Mouse (Mus musculus): ENCODE results near the gene Lmo7. TPM values are rescaled to one million over a fixed set of nuclear protein-coding genes. Genes with fewer than 3 reads are reported as not detected.

Gene Lmo7
- polyA plus RNA-seq, 1 experiment, result 1.7 TPM

- Histone ChIP-seq H3K4me3 (ENCODE audit: control insufficient read depth, low read depth, low read length) (no peak overlapping the region), H3K27me3 (ENCODE audit: control insufficient read depth, insufficient read depth, low read length) (no peaks in the 10 kb centered on the region), H3K27ac (ENCODE audit: control insufficient read depth, insufficient read depth, low read depth, low read length) (no peak overlapping the region), H3K4me1 (ENCODE audit: control insufficient read depth, insufficient read depth, low read length) (no peaks in the 10 kb centered on the region; the same call in 1 of the 2 replicates), H3K36me3 (ENCODE audit: control insufficient read depth, insufficient read depth, low read length) (no peaks in the 10 kb centered on the region)
- no peak for TF ChIP-seq CTCF (IDR thresholded peaks at IDR 0.05; ENCODE audit: control insufficient read depth, insufficient read depth, insufficient replicate concordance, low read depth, low read length)
- TF ChIP-seq POLR2A (IDR thresholded peaks at IDR 0.05; ENCODE audit: control insufficient read depth, low read depth, low read length), result no peak
Observed at GRCm38 (mm10) chr14:101733542-101734303, 4.0 kb downstream of the Lmo7 start.

GRCm38 (mm10) chr14:101737501-101737900 lies 7.7 kb downstream of the Lmo7 start:
- Histone ChIP-seq H3K27me3 (ENCODE audit: control insufficient read depth, insufficient read depth, low read length) (no peaks in the 10 kb centered on the region), H3K27ac (ENCODE audit: control insufficient read depth, insufficient read depth, low read depth, low read length) (no peak overlapping the region), H3K4me1 (ENCODE audit: control insufficient read depth, insufficient read depth, low read length) (no peaks in the 10 kb centered on the region), H3K36me3 (ENCODE audit: control insufficient read depth, insufficient read depth, low read length) (no peaks in the 10 kb centered on the region), H3K4me3 (ENCODE audit: control insufficient read depth, low read depth, low read length) (no peak overlapping the region)
- TF ChIP-seq CTCF (IDR thresholded peaks at IDR 0.05; ENCODE audit: control insufficient read depth, insufficient read depth, insufficient replicate concordance, low read depth, low read length) (no peak), POLR2A (IDR thresholded peaks at IDR 0.05; ENCODE audit: control insufficient read depth, low read depth, low read length) (no peak)

GRCm38 (mm10) chr14:101746635-101747034 lies 16.9 kb downstream of the Lmo7 start:
- TF ChIP-seq POLR2A (IDR thresholded peaks at IDR 0.05; ENCODE audit: control insufficient read depth, low read depth, low read length) (no peak), CTCF (IDR thresholded peaks at IDR 0.05; ENCODE audit: control insufficient read depth, insufficient read depth, insufficient replicate concordance, low read depth, low read length) (no peak)
- no peaks in the 10 kb centered on the region for H3K4me1 ChIP-seq (ENCODE audit: control insufficient read depth, insufficient read depth, low read length)
- H3K36me3 ChIP-seq (ENCODE audit: control insufficient read depth, insufficient read depth, low read length), result no peaks in the 10 kb centered on the region
- H3K4me3 ChIP-seq (ENCODE audit: control insufficient read depth, low read depth, low read length), result no peak overlapping the region
- H3K27me3 ChIP-seq (ENCODE audit: control insufficient read depth, insufficient read depth, low read length), result no peaks in the 10 kb centered on the region
- no peak overlapping the region for H3K27ac ChIP-seq (ENCODE audit: control insufficient read depth, insufficient read depth, low read depth, low read length)

- Histone ChIP-seq H3K4me3 (ENCODE audit: control insufficient read depth, low read depth, low read length) (no peak overlapping the region), H3K4me1 (ENCODE audit: control insufficient read depth, insufficient read depth, low read length) (no peaks in the 10 kb centered on the region), H3K36me3 (ENCODE audit: control insufficient read depth, insufficient read depth, low read length) (no peaks in the 10 kb centered on the region), H3K27ac (ENCODE audit: control insufficient read depth, insufficient read depth, low read depth, low read length) (no peak overlapping the region), H3K27me3 (ENCODE audit: control insufficient read depth, insufficient read depth, low read length) (no peaks in the 10 kb centered on the region)
- TF ChIP-seq POLR2A (IDR thresholded peaks at IDR 0.05; ENCODE audit: control insufficient read depth, low read depth, low read length) (no peak), CTCF (IDR thresholded peaks at IDR 0.05; ENCODE audit: control insufficient read depth, insufficient read depth, insufficient replicate concordance, low read depth, low read length) (no peak)
Observed at GRCm38 (mm10) chr14:101747811-101748210, 18.1 kb downstream of the Lmo7 start.

- TF ChIP-seq POLR2A (IDR thresholded peaks at IDR 0.05; ENCODE audit: control insufficient read depth, low read depth, low read length), result no peak
- no peak for TF ChIP-seq CTCF (IDR thresholded peaks at IDR 0.05; ENCODE audit: control insufficient read depth, insufficient read depth, insufficient replicate concordance, low read depth, low read length)
- Histone ChIP-seq H3K4me3 (ENCODE audit: control insufficient read depth, low read depth, low read length) (no peak overlapping the region), H3K27ac (ENCODE audit: control insufficient read depth, insufficient read depth, low read depth, low read length) (no peak overlapping the region), H3K27me3 (ENCODE audit: control insufficient read depth, insufficient read depth, low read length) (no peaks in the 10 kb centered on the region), H3K36me3 (ENCODE audit: control insufficient read depth, insufficient read depth, low read length) (no peaks in the 10 kb centered on the region), H3K4me1 (ENCODE audit: control insufficient read depth, insufficient read depth, low read length) (no peaks in the 10 kb centered on the region)
Observed at GRCm38 (mm10) chr14:101748436-101748835, 18.7 kb downstream of the Lmo7 start.

- Histone ChIP-seq H3K4me3 (ENCODE audit: control insufficient read depth, low read depth, low read length) (no peak overlapping the region), H3K36me3 (ENCODE audit: control insufficient read depth, insufficient read depth, low read length) (no peaks in the 10 kb centered on the region), H3K27ac (ENCODE audit: control insufficient read depth, insufficient read depth, low read depth, low read length) (no peak overlapping the region), H3K4me1 (ENCODE audit: control insufficient read depth, insufficient read depth, low read length) (no peaks in the 10 kb centered on the region), H3K27me3 (ENCODE audit: control insufficient read depth, insufficient read depth, low read length) (no peaks in the 10 kb centered on the region)
- TF ChIP-seq POLR2A (IDR thresholded peaks at IDR 0.05; ENCODE audit: control insufficient read depth, low read depth, low read length), result no peak
- no peak for TF ChIP-seq CTCF (IDR thresholded peaks at IDR 0.05; ENCODE audit: control insufficient read depth, insufficient read depth, insufficient replicate concordance, low read depth, low read length)
Observed at GRCm38 (mm10) chr14:101750910-101751309, 21.2 kb downstream of the Lmo7 start.

GRCm38 (mm10) chr14:101755425-101755824 lies 25.7 kb downstream of the Lmo7 start:
- H3K27ac ChIP-seq (ENCODE audit: control insufficient read depth, insufficient read depth, low read depth, low read length), result no peak overlapping the region
- TF ChIP-seq CTCF (IDR thresholded peaks at IDR 0.05; ENCODE audit: control insufficient read depth, insufficient read depth, insufficient replicate concordance, low read depth, low read length) (no peak), POLR2A (IDR thresholded peaks at IDR 0.05; ENCODE audit: control insufficient read depth, low read depth, low read length) (no peak)
- H3K4me1 ChIP-seq (ENCODE audit: control insufficient read depth, insufficient read depth, low read length), result no peaks in the 10 kb centered on the region
- H3K36me3 ChIP-seq (ENCODE audit: control insufficient read depth, insufficient read depth, low read length), result no peaks in the 10 kb centered on the region
- H3K4me3 ChIP-seq (ENCODE audit: control insufficient read depth, low read depth, low read length), result no peak overlapping the region
- H3K27me3 ChIP-seq (ENCODE audit: control insufficient read depth, insufficient read depth, low read length), result no peaks in the 10 kb centered on the region
